Mouse (Mus musculus) lung, adult 2 months (tissue): ENCODE results near the gene Hunk.

Experiments
- CTCF ChIP-seq: fragments of 200-500 bp; IDR thresholded peaks from 2 replicates; pipeline ENCODE4 v1.5.1; 2011; ENCODE audit warnings: mild to moderate bottlenecking, low read length, control low read depth; ENCODE audit not compliant: insufficient read depth
- POLR2A ChIP-seq: fragments of 200-500 bp; IDR thresholded peaks from 2 replicates; pipeline ENCODE4 v1.6.1; 2011; ENCODE audit warnings: low read depth, mild to moderate bottlenecking, control low read depth, low read length, borderline replicate concordance; ENCODE audit errors: extremely low read depth

- TF ChIP-seq CTCF, result no peak
- no peak for TF ChIP-seq POLR2A
Measured at GRCm38 (mm10) chr16:90389103-90389750, 3.4 kb downstream of the Hunk start.
